Mouse (Mus musculus) ovary, postnatal 14 days (tissue): ENCODE results near the gene Klra2.
"Not testable (repeated sequence)": the region's sequence is repeated elsewhere in the genome, so short reads cannot be mapped to it uniquely, and the experiment has no call there.

Experiments
- DNase-seq: peaks from one replicate; pipeline ENCODE4 v3.0.0; 2022; ENCODE audit warnings: low spot score

Gene Klra2

DNA sequence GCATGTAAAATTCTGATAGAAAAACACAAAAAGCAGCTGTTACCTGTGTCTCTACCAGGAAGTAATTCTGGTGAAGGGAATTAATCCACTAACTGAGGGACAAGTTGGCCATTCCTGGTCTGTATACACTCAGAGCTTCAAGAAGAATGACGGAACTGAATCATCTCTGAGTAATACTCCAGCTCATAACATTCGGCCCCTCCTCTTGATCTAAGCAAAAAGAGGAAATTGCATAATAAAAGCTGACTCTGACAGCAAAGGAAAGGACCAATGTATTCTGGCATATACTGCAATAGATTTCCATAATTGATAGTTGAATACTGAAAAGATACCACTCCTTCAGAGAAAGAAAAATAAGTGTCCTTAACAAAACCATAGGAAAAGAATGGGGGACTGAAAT lies at the start of gene Klra2:
Klra2 (minus strand) TSS at position 157 of the 400 bp plus-strand sequence.
- no peak for DNase-seq

DNA sequence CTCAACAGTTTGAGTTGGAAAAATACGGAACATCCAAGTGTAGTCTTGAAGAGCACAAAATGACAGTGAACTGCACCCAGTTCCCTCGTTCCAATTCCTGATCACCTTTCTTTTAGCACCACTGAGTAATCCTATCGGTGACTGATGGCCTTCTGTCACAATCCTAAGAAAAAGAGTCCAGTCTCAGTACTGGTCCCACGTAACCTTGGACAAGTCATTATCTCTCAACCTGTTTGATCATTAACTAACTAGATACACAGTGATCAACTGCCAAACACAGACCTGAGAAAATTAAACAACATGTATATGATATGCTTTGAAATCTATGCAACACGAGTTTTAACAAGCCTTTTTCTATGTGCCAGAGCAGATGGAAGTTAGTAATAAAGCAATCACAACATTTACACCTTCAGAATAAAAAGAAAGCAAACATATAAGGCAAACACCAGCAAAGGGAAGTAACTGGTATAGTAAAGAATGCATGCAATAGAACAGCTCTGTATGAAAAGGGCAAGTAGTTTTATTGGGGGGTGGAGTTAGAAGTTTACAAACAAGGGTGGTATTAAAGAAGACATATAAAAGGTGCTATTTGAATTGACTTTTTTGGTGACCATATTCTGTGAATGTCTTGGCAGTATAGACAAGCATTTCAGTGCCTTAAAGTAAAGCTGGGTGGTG lies 47.4 kb upstream of the Klra2 start:
- DNase-seq = no peak

DNA sequence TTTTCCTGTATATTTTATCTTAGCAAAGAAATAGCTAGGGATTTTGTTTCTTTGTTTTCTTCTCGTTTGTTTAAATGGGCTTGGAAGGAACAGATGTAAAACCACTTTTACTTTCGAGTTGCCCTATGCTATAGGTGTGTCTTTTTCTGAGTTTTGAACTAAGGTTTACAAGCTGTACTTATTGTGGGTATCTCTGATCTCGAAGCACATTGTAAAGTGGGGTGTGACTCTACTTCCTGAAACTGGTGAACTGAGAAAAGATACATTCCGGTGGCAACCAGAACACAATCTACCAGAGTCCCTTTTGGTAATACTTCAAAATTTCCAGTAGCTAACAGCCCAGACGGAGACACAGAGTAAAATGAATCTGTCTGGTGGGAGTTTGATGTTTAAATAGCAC lies 46.8 kb upstream of the Klra2 start:
- DNase-seq = no peak

DNA sequence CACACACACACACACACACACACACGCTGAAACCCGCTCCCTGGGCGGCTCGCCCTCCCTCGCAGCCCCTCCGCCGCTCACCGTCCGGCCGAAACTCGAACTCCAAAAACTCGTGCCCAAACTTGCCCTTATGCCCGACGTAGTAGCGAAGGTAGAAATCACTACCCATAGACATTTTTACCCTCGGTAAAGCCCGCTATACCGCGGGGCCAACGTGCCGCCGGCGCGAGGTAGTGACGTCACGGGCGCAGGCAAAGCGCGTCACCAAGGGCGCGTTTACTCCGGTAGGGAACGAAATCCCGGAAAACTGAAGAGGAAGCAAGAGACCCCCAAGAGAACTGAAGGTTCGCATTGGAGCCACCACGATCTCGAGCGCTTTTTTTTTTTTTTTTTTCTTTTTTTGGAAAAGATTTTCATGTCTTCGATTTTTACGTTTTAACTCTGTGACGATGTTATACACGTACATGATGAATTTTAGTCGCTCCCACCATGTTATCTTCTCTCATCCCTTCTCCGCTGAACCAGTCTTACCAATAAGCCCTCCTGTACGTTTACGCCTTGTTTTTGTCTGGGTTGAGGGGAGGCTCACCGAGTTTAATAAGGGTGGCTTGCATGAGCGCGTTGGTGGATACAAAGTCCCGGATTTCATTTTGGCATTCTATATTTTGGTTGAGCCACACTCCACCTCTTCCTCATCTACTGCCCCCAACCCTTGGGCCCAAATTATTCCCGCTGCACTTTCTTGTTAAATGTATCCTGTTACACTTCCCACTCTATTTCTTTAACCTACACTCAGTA lies 46.0 kb upstream of the Klra2 start, which contains the start of gene Magohb:
Magohb (minus strand) TSS at position 254 of the 798 bp plus-strand sequence.
- peak; percentile 85 for DNase-seq

DNA sequence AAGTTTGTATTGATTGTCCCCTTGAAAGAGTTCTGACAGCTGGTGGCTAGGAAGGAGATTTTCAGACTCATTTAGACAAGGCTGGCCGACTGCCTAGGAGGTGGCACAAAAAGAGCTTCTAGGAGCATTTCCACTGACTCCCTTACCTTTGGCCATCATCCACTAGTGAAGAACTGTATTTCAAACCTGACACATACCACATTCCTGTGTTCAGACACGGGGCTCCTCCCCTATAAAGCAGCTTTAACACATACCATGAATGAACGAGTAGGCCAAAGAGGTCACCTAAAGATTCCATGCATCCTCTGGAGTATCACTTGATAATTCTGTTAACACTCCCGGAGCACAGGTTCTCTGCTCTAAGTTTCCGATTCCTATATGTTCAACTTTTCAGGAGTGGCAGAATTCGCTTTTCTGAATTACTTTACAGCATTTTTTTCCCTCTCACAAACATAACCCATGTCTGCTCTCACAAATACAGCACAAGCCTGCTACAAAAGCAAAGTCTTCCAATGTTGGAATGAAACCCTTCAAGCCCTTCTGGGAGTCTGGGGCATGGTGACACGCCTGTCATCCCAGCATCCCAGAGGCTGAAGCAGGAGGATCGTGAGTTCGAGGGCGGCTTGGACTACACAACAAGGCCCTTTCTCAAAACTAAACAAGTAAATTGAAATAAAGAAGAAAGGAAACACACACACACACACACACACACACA lies 45.3 kb upstream of the Klra2 start:
- DNase-seq = no peak

DNA sequence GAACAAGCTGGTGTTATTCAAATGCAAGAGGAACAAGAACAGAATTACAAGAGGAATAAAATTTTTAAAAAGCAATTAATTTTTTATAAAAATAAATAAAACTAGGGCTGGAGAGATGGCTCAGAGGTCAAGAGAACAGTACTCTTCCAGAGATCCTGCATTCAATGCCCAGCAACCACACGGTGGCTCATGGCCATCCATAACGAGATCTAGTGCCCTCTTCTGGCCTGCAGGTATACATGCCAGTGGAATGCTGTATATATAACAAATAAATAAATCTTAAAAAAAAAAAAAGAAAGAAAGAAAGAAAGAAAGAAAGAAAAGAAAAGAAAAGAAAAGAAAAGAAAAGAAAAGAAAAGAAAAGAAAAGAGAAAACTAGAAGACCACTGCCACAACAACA lies 43.3 kb upstream of the Klra2 start:
- peak; percentile 9 for DNase-seq

DNA sequence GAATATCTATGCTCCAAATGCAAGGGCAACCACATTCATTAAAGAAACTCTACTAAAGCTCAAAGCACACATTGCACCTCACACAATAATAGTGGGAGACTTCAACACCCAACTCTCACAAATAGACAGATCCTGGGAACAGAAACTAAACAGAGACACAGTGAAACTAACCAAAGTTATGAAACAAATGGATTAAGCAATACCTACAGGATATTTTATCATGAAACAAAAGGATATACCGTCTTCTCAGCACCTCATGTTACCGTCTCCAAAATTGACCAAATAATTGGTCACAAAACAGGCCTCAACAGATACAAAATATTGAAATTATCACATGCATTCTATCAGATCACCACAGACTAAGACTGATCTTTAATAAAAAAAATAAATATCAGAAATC lies 31.0 kb upstream of the Klra2 start:
- not testable (repeated sequence) for DNase-seq

DNA sequence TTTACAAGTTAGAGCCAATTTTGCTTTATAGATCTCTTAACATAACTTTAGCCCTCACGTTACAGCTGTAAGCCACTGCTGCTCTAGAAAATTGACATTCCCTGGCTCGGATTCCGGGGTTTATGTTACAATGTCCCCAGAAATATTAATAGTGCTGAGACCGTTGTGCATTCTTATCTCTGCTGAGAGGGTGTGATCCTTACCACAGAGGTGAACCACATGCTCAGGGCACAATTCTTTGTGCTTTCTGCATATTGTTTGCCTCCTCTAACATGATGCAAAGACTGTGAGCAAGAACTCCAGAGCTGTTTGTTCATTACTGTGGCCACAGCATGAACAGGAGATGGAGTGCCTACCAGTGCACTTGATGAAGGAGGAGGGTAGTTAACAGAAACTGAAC lies 29.5 kb upstream of the Klra2 start:
- no peak for DNase-seq

DNA sequence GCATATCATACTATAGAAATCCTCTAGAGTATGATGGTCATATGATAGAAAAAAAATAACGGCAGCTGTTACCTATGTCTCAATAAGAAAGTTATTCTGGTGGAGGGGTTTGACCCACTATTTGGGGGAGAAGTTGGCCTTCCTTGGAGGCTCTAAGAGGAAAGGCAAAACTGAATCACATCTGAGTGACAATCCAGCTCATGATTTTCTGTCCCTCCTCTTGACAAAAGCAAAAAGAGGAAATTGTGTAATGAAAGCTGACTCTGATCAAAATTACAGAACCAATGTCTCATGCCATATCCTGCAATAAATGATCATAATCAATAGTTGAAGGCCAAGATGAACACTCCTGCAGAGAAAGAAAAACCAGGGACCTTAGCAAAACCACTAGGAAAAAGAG lies 25.1 kb upstream of the Klra2 start:
- DNase-seq = no peak

DNA sequence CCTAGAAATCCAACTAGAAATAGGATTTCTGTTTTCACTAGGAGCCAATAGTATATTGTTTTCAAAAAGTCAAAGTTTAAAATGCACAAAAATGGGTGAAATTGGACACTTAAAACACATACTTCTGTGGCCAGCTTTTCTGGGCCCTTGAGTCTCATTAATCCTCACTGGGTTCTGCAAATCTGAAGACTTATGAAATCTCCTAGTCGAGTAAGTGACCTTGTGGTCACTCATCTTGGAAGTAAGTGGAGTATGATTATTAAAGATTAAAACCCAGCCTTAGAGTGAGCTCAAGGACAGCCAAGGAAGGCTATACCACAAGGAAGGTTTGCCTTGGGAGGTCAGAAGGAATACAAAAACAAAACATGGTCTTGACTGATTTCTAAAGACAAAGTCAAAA lies 23.1 kb upstream of the Klra2 start:
- no peak for DNase-seq

DNA sequence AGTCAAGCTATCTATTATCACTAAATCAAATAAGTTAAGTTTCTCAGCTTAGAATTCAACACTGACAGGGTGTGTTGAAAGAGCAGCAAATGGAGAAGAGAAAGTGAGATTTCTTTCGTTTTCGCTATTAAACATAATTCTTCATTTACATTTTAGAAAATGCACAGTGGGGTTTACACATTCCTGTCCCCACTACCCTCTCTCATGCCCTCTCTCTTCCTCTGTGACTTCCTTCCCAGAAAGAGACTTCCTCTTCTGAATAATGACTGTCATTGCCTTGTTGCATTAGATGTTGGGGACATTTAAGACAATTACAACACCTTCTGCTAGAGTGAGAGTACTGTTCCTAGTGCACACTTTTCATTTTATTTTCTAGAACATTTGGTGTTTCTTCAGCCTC lies 22.4 kb upstream of the Klra2 start:
- DNase-seq = no peak

DNA sequence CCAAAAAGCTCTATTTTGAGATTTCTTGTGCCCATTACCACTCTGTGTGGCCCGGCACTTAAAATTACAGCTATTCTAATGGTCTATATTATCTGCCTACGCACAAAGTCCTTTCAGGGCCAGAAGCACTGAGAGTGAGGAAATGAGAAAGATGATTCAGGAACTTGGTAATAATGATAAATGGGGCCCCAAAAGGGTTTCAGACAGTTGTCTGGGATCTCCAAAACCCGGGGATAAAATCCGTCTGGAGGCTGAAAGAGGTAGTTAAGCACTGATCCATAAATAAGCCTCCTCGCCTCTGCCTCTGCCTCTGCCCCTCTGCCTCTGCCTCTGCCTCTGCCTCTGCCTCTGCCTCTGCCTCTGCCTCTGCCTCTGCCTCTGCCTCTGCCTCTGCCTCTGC lies 17.0 kb upstream of the Klra2 start:
- DNase-seq = no peak

DNA sequence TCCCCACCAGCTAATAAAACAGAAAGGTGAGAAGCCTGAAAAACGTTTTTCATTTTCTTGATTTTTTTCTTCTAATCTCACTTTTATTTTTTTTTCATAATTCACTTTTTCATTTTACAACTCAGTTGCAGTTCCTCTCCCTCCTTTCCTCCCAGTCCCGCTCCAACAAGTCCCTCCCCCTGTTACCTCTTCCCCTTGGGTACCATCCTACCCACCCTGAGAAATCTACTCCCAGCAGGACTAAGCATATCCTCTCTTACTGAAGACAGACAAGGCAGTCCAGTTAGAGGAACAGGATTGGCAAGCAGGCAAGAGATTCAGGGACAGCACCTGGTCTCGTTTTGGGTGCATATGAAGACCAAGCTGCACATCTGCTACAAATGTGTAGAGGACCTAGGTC lies 15.6 kb upstream of the Klra2 start:
- DNase-seq = no peak

DNA sequence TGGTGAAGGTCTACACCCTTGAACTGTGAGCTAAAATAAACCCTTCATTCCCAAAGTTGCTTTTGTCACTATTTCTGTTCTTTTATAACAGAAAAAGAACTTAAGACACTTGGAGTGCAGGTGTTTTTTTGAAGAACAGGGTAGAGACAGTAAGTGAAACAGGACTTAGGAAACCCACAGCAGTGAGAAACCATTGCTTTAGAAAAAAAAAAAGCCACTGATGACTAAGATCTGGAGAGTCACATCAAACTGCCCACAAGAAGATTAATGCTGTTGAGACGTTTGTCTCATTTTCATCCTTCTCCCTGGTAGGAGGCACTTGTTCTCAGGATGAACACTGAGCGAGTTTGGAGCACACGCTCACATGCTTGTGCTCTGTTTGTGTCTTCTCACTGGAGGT lies 14.8 kb upstream of the Klra2 start:
- no peak for DNase-seq

DNA sequence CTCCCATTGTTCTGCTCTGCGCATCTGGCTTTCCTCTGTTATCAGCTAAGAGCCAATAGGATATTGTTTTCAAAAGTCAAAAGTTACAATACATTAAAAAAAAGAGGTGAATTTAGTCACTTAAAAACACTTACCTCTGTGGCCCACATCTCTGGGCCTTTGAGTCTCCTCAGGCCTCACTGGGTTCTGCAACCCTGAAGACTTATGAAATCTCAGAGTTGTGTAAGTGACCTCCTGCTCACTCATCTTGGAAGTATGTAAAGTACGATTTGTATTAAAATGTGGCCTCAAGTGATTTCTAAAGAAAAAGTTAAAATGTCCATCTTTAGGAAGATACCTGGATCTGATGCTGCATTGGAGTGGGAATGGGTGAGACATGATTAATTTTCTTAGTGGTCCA lies 2.1 kb downstream of the Klra2 start:
- no peak for DNase-seq
